Mouse (Mus musculus): ENCODE measurements around the gene Rere.
"Not testable (repeated sequence)": the region's sequence is repeated elsewhere in the genome, so short reads cannot be mapped to it uniquely, and the experiment has no call there.

The Rere gene

DNA sequence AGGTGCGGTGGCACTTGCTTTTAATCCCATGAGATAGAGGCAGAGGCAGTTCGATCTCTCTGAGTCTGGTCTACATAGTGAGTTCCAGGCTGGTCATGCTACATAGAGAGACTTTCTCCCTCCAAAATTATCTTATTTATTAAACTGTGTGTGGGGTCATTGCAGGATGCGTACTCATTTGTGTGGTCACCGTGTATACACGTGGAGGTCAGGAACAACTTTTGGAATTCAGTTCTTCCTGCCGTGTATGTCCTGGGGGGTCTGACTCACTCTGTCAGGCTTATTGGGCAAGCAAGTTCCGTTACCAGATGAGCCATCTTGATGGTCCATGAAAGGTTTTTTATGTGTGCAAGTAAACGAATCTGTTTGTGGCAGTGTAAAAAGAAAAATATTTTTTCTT is 5.5 kb downstream of the Rere start:
- DNase-seq (ENCODE audit: low read depth), result no peak

DNA sequence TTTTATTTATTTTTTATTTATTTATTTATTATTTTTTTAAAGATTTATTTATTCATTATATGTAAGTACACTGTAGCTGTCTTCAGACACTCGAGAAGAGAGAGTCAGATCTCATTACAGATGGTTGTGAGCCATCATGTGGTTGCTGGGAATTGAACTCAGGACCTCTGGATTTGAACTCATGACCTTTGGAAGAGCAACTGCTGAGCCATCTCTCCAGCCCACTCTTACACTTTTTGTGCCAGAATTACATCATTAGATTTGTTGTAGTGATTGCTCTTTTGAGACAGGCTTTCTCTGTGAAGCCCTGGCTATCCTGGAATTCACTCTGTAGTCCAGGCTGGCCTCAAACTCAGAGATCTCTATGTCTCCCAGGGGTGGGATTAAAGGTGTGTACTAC is 6.0 kb downstream of the Rere start:
- DNase-seq (ENCODE audit: low read depth), result not testable (repeated sequence)

GRCm38 (mm10) chr4:150291900-150292299 is 10.5 kb downstream of the Rere start:
- DNase-seq (ENCODE audit: low read depth), result no peak

- no peak for DNase-seq (ENCODE audit: low read depth)
These were observed 13.4 kb downstream of the Rere start for GRCm38 (mm10) chr4:150294870-150295269.

DNA sequence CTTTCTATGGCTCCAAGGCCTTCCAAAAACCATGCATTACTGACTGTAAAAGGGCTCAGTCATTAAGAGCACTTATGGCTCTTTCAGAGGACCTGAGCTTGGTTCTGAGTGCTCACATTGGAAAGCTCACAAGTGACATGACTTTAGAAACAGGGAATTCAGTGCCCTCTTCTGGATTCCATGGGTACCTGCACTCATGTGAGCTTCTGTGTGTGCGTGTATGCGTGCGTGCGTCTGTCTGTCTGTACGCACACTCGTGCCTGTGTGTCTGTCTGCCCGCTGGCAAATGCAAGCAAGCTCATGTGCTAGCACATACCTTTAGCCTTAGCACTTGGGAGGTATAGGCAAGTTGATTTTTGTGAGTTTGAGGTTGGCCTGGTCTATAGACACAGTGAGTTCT is 14.5 kb downstream of the Rere start:
- no peak for DNase-seq (ENCODE audit: low read depth)

GRCm38 (mm10) chr4:150302726-150303125 is 21.3 kb downstream of the Rere start:
- DNase-seq (ENCODE audit: low read depth), result no peak

DNA sequence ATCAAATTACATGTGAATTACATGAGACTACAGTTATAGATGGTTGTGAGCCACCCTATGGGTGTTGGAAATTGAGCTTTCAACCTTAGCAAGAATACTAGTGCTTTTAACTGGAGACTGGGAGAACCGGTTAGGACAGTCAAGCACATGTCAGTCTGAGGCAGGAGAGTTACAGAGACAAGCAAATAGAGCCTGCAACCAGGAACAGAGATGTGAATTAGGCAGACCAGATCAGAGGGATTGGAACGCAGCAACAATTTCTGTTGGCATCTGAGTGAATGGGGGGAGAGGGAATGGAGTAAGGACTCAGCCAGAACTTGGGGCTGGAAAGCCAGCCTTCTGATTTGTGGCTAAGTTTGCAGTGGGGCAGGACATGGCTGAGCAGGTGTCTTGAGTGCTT is 25.3 kb downstream of the Rere start:
- DNase-seq (ENCODE audit: low read depth), result no peak

DNA sequence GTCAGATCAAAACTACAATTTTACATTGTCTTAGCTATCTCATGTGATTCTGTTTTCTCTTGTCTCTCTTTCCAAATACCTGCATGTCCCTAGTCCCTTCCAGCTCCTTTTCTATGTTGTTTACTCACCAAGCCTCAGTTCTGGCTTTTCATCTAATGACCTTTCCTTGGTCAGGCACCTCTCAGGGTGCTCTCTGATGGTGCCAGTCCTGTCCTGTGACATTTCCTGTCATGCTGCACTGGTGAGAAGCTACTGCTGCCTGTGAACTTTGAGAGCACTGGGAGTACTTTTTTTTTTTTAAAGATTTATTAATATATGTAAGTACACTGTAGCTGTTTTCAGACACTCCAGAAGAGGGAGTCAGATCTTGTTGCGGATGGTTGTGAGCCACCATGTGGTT is 25.8 kb downstream of the Rere start:
- no peak for DNase-seq (ENCODE audit: low read depth)

GRCm38 (mm10) chr4:150311431-150311830 is 30.0 kb downstream of the Rere start:
- DNase-seq (ENCODE audit: low read depth), result no peak

DNA sequence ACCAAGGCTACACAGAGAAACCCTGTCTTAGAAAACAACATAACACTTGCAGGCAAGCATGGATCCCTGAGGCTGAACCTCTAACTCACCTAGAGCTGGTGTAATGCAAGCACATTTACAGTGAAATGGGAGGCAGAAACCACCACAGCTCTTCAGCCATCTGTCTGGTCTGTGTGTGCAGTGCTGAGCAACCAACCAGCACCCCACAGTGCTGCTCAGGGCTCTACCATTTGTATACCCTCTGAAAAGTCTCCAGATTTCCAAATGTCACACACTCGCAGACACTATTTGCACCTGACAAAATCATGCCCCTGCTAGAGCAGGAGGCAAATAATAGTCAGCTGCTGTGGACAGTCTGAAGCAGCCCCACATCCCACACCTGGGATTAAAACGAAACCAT is 31.2 kb downstream of the Rere start:
- no peak for DNase-seq (ENCODE audit: low read depth)

- DNase-seq (ENCODE audit: low read depth), result no peak
These were observed 33.9 kb downstream of the Rere start for GRCm38 (mm10) chr4:150315301-150315700.

- no peak for DNase-seq (ENCODE audit: low read depth)
These were observed 35.1 kb downstream of the Rere start for GRCm38 (mm10) chr4:150316546-150316945.

- DNase-seq (ENCODE audit: low read depth), result no peak
These were observed 43.8 kb downstream of the Rere start for GRCm38 (mm10) chr4:150325046-150325801.

DNA sequence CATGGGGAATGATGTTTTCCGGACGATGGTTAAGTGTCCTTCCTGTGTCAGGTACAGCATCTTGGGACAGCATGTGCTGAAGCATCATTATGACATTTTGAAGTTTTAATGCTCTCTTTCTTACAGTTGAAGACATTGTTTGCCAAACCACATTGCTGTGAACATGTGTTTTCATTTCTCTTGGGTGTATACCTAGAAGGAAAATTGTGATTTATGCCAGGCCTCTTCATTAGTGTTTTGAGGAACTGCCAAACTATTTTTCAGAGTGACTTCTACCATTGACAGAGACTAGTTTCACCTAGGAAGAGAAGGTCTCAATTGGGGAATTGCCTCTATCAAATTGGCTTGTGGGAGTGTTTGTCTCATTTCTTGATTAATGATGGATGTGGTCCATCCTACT is 44.6 kb downstream of the Rere start:
- no peak for DNase-seq (ENCODE audit: low read depth)

DNA sequence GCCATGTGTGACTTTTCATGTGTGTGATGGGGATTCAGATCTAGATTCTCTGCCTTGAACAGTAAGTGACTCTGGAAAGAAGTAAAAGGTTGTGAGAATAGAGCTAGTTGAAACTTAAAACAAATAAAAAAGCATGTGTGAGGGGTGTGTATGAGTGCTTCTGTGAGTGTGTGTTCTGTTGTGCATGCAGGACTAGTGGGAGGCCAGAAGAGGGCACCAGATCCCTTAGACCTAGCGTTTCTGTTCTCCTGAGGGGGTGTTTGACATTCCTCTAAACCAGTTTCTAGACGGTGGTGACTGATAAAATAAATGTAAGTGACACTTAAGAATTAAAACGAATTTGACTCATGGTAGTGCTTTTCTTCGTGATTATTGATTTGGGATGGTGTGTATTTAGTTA is 46.0 kb downstream of the Rere start:
- no peak for DNase-seq (ENCODE audit: low read depth)

DNA sequence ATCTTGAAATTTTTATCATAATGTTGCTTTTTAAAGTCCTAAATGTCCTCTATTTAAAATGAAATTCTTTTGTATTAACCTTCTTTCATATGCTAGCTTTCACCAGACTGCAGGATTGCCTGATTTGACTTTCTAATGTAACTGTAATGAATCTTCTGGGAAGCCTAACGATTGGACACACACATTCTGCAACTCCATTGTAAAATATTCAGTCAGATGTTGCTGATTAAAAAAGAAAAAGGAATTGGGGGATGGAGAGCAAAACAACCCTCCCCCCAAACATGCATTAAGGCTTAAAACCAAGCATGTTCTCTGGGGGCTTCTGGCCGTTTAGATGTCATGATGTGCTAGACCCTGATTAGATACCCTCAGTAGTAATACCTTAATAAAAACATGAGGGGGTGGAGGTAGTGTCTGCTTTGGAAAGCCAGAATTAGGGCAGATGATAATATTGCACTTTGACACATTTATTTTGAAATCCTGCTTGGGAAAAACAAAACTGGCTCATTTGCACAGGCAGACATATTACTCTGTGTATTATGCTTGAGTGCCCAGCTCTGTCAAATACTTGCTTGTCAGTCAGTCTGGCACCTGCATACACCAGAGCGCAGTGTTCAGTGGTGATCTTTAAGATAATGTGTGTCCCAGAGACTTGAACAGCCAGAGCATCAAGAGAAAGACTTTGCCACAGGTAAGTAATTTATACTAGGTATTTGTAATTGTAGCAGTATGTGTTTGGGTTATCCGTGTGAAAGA is 52.7 kb downstream of the Rere start:
- no peak for DNase-seq (ENCODE audit: low read depth)

GRCm38 (mm10) chr4:150337260-150337659 is 55.8 kb downstream of the Rere start:
- no peak for DNase-seq (ENCODE audit: low read depth)

GRCm38 (mm10) chr4:150338906-150339650 is 57.6 kb downstream of the Rere start:
- DNase-seq (ENCODE audit: low read depth), result no peak

DNA sequence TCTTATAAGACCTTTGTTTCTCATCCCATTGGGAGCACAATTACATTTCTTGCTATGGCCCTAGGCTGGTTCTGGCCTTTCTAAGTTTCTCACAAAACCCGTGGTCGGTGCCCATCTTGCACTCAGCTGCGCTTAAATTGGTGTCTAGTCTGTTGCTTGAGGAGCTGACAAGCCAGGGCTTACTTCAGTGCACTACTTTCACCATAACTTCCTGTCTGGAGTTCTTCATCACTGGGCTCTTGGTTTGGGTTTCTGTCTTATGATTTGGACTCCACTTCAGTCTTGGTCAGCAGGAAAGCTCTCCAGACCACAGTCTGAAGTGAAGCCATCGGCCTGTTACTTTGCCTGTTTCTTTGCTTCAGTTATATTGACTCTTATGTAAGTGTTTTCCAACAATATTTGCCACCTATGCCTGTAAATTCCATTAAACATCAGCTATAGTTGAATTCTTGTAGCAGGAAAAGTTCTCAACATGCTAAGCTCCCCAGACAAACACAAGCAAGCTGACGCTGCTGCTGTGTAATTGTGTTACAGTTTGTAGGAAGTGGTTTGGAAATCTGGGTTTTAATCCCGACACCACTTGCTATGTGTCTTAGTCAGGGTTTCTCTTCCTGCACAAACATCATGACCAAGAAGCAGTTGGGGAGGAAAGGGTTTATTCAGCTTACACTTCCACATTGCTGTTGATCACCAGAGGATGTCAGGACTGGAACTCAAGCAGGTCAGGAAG is 59.5 kb downstream of the Rere start:
- DNase-seq (ENCODE audit: low read depth), result no peak

DNA sequence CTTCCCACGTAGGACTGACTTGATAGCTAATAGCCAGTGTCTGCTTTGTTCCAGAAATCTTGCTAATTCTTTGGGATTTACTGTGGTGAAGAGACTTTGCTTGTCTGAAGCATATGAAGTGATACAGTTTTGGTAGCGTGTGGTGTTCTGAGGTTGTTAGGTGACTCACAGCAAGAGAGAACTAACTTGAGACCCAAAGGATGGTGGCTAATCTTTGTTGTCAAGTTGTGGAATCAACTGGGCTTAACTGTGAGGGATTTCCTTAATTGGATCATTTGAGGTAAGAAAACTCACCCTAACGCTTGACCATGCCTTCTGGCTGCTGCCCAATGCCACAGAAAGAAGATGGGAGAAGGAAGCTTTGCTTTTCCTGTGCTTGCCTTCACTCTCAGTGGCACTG is 63.1 kb downstream of the Rere start:
- DNase-seq (ENCODE audit: low read depth), result no peak

DNA sequence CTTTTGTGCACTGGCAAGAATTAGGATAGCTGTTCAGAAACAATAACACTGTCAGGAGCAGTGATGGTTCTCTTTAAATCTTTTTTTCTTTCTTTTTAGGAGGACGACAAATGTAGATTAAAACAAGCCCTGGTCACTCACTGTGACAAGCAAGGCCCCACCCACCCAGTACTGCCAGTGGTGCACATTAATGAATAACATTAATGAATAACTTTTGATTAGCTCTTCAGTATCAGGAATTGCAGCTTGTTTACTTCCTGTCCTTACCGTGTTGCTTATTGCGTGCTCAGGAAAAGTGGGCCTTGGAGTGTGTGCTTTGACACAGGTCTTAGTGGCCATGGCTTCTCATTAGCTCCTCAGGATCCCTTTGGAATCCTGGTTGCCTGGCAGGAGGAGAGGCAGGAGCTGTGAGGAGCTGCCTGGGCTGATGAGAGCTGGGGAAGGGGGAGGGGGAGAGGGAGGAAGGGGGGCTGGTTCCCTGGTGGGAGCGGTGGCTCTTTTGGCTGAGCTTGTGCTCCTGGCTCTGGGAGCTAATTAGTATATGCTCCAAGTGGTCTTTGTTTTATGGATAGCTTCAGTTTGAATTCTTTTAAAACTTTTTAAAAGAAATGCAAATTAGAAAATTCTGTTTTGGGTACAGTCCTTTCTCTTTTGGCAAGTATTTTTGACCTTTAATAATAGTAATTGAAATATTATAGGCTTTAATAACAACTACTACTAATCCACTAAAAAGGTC is 65.4 kb downstream of the Rere start:
- DNase-seq (ENCODE audit: low read depth), result no peak

GRCm38 (mm10) chr4:150347387-150347672 is 65.9 kb downstream of the Rere start:
- peak; percentile 36 for DNase-seq (ENCODE audit: low read depth)

Data from c-Kit-positive CD71-negative TER-119-negative erythroid progenitor cells, embryonic 14.5 days (primary cell).